Comparison of ENCODE assay signal across 8 mouse cellular contexts in the genomic region with DNA sequence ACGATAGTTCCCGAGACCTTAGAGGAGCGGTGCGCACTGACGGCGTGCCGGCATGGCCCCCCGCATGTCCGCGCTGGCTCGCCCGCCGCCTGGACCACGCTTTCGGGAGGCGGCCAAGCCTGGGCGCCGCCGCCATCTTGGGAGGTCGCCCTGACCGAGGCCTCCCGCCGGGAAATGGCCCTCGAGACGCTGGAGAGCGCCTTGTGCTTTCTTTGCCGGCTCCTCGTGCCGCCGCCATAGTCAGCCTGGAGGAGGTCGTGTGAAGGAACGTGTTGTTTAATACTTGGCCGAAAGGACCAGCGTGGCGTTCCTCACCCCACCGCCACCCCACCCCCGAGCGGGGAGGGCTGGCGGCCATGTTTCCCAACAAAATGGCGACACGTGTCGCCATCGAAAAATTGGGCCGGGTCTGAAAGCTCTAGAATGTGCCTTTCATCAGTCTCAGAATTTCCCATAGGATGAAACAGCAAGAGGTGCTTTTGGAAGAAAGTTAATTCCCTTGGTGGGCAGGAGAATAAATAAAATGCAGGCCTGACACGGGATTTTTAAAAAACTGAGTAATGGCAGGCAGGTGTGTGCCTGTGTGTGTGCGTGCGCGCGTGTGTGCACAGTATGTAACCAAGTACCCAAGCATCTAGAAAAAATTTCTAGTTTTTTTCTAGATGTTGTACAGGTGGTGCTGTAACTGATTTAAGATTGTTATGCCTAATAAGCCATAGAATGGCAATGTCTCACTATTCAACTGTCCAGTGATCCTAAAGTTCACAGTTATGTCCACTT. TPM values are rescaled to one million over a fixed set of nuclear protein-coding genes. Genes with fewer than 3 reads are reported as not detected.
DNase-seq lines count a peak whose midpoint lies in the region; ATAC-seq and TF ChIP-seq lines count a peak whose summit lies in the region.

No protein-coding gene starts in this region.

- no peaks in the 10 kb centered on the region for H3K9me3 ChIP-seq in ES-E14 (ENCODE audit: control insufficient read depth, insufficient read depth, low read depth, low read length)
- no peaks in the 10 kb centered on the region for H3K9me3 ChIP-seq in heart, embryonic 11.5 days (replicated peaks; ENCODE audit: control insufficient read depth, low read length)

- no peaks in the 10 kb centered on the region for H3K27me3 ChIP-seq in heart, embryonic 11.5 days (ENCODE audit: control insufficient read depth, insufficient read depth, low read length)

- DNase-seq in A20 (ENCODE audit: low read depth, low spot score) (peak; percentile 93), ES-E14 (ENCODE audit: low read depth, low spot score) (no peak)
- peak; percentile 91 for DNase-seq in embryo, embryonic 11 days
- DNase-seq in kidney, postnatal 36 days: peak; percentile 60 to 83
- DNase-seq in lung, postnatal 36 days: peak; percentile 75
- DNase-seq in right cerebral cortex, adult 18-20 months: peak; percentile 67
- DNase-seq in urinary bladder, postnatal 36 days (ENCODE audit: low spot score in 2 of 2): peak; percentile 79 to 83

- H3K4me2 ChIP-seq in heart, embryonic 11.5 days: peak overlapping the region; percentile 87

- peak overlapping the region; percentile 65 to 99 for H3K4me3 ChIP-seq in ES-E14 (ENCODE audit: insufficient read depth in 1 of 2, low read depth in 1 of 2, low read length in 2 of 2, poor library complexity in 1 of 2, severe bottlenecking in 1 of 2)
- peak overlapping the region; percentile 99 for H3K4me3 ChIP-seq in heart, embryonic 11.5 days (ENCODE audit: low read depth, low read length)

- H3K9ac ChIP-seq in ES-E14 (ENCODE audit: insufficient read depth, low read depth, low read length, poor library complexity, severe bottlenecking): peak overlapping the region; percentile 97
- peak overlapping the region; percentile 100 for H3K9ac ChIP-seq in heart, embryonic 11.5 days (ENCODE audit: low read depth, low read length)

- peaks cover 22% of the 10 kb centered on the region for H3K36me3 ChIP-seq in ES-E14 (ENCODE audit: control insufficient read depth, insufficient read depth, low read length, poor library complexity, severe bottlenecking)
- H3K36me3 ChIP-seq in heart, embryonic 11.5 days (ENCODE audit: control insufficient read depth, insufficient read depth, low read length): peaks cover 2% of the 10 kb centered on the region; the same call in 1 of the 2 replicates

- peak; percentile 59 for ATAC-seq in heart, embryonic 11.5 days (replicated peaks; ENCODE audit: insufficient number of reproducible peaks, low FRiP score, low TSS enrichment)

- peaks cover 1 to 3% of the 10 kb centered on the region in 2 experiments; a peak in 2 of 4 replicates for H3K4me1 ChIP-seq in ES-E14 (ENCODE audit: control insufficient read depth in 2 of 2, insufficient read depth in 2 of 2, low read length in 2 of 2, poor library complexity in 1 of 2)
- H3K4me1 ChIP-seq in heart, embryonic 11.5 days (ENCODE audit: control insufficient read depth, insufficient read depth, low read length): peaks cover 17% of the 10 kb centered on the region

- peak overlapping the region; percentile 99 for H3K27ac ChIP-seq in ES-E14 (ENCODE audit: insufficient read depth, low read depth, low read length, poor library complexity, severe bottlenecking)
- peak overlapping the region; percentile 100 for H3K27ac ChIP-seq in heart, embryonic 11.5 days (ENCODE audit: low read depth, low read length)

- in situ Hi-C loops in ES-E14 (cut with MboI; ENCODE audit: low sequenced_read_pairs in 2 of 2, unreplicated experiment in 2 of 2): no loop called here

- WGBS in heart, embryonic 11.5 days (ENCODE audit: insufficient replicate concordance): 6% methylated on average over 49 of the region's 49 CpGs

TF ChIP-seq in ES-E14, 5 proteins besides CTCF, POLR2A, EP300 and RAD21:
- TF ChIP-seq MAFK (IDR thresholded peaks at IDR 0.05; ENCODE audit: insufficient read depth, low read depth, low read length) (no peak), ZC3H11A (IDR thresholded peaks at IDR 0.05; ENCODE audit: borderline replicate concordance, low read depth, low read length) (no peak), HCFC1 (IDR thresholded peaks at IDR 0.05; ENCODE audit: borderline replicate concordance, insufficient read depth, low read length) (no peak), ZNF384 (IDR thresholded peaks at IDR 0.05; ENCODE audit: low read depth, low read length) (no peak), CHD2 (IDR thresholded peaks at IDR 0.05; ENCODE audit: low read depth, low read length) (no peak)

RNA-seq across cellular contexts. Expression of gene Pcbp1, which starts 1.0 kb away (rescaled TPM):
- 68.4 and 102 TPM in 2 replicates for total RNA-seq in ES-E14 (2012; rRNA removed)
- polyA plus RNA-seq in heart, embryonic 11.5 days (2014; fragmentation: Nextera tagmentation; extraction: Ambion mirVana): 312 and 348 TPM in 2 replicates
